Mouse (Mus musculus) frontal cortex, postnatal 25 days (tissue): Measurements from ENCODE around the gene Acy3.
"Not testable (repeated sequence)": the region's sequence is repeated elsewhere in the genome, so short reads cannot be mapped to it uniquely, and the experiment has no call there.

Experiments
- DNase-seq, 2 experiments: peaks; one replicate each; pipeline ENCODE4 v3.0.0; 2022; ENCODE audit warnings: low spot score in 2 of 2

The Acy3 gene

DNA sequence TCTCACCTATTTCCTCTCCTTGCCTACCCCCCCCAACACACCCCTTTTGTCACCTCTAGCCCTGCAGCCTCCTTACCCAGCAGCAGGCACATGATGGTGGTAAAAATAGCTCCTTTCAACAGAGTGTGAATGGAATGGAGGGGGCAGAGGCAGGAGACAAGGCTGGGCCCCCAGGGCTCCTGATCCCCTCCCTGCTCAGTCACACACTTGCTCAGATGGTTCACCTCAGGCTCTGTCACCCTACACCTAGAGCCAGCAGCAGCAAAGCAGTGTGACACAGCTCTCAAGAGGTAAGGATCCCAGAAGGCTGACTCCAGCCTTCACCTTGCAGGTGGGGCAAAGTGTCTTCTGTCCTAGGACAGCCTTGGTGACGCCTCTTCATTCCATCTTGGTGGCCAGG lies 16.7 kb downstream of the Acy3 start, which contains the start of gene Doc2g:
TSS of gene Doc2g (plus strand) at position 202 of the 400 bp plus-strand sequence.
- DNase-seq: no peak

DNA sequence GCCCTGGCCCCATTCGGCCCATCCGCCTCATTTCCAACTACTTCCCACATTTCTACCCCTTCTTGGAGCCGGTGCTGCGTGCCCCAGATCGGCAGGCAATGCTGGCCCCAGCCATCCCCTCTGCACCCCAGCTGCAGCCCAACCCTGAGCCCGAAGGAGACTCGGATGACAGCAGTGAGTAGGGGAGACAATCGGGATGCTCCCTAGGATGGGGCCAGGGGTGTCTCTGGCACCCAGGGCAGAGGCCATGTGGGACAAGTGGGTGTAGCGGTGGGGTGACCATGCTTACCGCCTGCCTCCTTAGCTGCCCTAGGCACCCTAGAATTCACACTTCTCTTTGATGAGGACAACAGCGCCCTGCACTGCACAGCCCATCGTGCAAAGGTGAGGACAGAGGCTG lies 17.3 kb downstream of the Acy3 start:
- DNase-seq: no peak

DNA sequence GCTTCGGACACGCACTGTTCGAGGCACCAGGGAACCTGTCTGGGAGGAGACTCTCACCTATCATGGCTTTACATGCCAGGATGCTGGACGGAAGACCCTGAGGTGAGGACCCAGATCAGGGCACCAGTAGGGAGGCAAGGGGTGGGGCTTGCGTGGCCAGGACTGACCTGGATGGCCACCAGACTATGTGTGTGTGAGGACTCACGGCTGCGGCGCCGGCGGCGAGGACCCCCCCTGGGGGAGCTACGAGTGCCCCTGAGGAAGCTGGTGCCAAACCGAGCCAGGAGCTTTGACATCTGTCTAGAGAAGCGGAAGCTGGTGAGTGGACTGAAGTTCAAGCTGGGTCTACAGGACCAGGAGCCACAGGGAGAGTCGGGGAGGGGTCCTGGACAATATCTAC lies 18.0 kb downstream of the Acy3 start:
- no peak for DNase-seq

DNA sequence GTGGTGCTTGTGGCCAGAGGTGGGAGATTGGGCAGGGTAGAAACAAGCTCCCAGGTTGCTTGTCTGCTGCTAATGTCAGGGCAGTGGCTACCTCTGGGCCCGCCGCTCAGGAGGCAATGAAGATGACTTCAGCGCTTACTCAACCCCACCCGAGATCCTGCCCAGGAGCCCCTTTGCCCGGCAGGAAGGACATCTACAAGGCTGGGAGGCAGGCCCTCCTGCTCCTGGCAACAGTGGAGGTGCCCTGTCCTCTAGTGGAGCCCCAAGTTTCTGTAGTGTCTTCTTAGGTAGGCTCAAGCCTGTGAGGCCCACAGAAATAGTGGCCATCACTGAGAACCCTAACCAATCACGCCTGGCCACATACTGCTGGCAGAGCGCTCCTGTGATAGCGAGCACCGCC lies 18.7 kb downstream of the Acy3 start:
- no peak for DNase-seq

DNA sequence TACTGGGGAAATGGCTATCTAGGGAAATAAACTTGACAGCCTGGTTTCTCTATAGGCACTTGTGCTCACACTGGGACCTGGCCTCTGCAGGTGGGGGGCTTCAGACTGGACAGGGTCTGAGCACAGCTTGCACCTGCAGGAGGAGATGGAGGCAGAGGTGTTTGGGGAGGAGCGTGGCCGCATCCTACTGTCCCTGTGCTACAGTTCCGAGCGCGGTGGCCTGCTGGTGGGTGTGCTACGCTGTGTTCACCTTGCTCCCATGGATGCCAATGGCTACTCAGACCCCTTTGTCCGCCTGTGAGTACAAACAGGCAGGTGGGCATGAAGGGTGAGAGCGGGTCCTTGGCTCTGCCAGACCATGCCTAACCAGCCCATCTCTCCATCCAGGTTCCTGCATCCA lies 19.6 kb downstream of the Acy3 start:
- no peak for DNase-seq

DNA sequence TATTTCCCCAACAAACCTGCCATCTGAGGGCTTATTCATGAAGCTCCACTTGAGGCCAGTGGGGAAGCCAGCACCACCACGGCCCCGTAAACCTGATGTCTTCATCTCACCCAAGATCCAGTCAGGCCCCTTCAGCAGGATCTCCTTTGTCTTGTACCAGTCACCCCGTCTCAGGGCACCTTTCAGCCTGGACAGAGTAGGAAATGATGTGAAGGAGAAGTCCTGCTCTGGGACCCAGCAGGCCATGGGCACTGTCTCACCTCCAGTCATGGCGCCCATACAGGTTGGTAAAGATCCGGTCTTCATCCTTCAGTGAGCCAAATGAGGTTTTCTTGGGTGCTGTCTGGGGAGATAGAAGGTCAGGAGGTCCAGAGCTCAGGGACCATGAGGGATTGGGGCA lies 24.7 kb downstream of the Acy3 start:
- DNase-seq: no peak

DNA sequence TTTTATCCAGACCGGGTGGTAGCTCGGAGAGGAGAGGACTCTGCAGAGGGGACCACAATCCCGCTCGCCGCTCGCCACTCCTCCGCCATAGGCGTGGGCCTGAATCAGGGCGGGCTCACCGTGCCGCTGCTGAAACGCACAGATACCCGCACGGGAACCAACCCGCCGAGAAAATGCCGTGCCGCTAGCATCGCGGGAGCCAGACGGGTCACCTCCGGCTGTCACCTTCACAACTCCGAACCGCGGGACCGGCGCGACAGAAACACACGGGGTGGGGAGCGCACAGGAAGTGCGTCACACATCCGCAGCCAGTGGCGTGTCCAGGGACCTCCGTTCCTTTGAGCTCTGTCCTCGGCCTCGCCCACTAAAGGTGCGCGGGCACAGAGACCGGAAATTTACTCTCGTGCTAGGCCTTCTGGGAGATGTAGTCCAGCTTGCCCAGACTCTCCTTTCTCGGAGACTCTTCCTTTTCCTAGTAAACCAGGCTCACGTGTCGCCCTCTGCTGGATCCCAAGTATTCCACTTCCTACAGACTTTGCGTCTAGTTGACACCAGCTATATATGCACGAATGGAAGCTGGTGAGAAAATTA lies 26.2 kb downstream of the Acy3 start, which contains the start of gene Ndufv1:
TSS of gene Ndufv1 (minus strand) at position 375 of the 591 bp plus-strand sequence.
- DNase-seq: peak; percentile 95 to 96

GRCm38 (mm10) chr19:4013066-4013465 lies 26.7 kb downstream of the Acy3 start:
- DNase-seq: no peak

DNA sequence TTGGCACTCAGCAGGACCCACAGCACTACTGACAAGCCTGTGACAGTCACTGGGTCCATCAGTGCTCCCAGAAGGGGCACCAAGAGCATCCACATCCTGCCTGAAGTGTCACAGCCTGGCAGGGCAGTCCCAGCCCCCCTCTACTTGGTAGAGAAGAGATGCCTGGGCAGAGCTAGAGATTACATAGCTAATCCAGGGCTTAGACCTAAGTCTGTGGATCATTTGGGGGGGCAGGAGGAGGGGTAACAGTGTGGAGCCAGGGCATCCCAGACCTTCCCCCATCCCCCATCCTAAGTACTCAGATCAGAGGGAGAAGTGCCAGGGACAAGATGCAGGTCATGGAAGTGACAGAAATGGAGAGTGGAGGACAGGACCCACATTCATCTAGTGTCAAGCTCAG lies 28.4 kb downstream of the Acy3 start:
- no peak for DNase-seq

DNA sequence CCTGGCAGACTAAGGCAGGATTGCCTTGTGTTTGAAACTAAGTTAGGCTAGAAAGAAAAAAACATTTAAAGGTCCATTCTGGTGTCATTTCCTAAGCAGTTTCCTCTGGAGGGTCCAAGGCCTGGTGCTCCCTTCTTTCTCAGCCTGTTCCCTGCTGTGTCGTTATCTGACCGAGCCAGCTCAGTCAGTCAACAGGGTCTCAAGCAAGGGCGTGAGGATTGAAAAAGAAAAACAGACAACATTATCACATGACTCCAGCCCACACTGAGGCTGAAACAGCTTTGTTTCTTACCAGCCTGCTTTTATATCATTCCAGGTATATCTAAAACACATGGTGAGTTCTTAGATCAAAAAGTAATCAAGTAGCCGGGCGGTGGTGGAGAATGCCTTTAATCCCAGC lies 29.3 kb downstream of the Acy3 start:
- no peak for DNase-seq

DNA sequence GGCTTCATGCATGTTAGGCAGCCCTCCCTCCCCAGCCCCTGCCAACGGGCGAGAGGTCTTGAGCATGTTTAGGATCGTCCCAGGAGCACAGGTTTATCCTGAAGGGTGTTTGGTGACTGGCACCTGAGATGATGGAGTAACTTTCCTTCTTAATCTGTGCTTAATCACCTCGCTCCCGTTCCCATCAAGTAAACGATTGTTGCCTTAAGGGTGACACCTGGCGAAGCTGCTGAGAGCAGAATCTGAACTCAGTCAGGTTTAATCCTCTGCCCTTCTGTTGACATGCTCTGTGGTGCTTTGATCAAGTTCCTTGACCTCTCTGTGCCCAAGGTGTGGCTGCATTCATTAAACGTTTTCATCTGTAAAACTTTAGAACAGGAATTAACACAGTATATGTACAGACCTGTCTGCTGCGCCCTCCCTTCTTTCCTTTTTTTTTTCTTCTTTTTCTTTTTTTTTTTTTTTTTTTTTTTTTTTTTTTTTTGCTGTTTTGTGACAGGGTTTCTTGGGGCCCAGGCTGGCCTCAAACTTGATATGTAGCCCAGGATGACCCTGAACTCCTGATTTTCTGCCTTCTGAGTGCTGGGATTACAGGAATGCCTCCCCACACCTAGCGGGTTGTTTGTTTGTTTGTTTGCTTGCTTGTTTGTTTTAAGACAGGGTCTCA lies 31.7 kb downstream of the Acy3 start:
- no peak for DNase-seq

- peak; percentile 46 to 63 for DNase-seq
These were observed 32.6 kb downstream of the Acy3 start for GRCm38 (mm10) chr19:4018743-4019583.

DNA sequence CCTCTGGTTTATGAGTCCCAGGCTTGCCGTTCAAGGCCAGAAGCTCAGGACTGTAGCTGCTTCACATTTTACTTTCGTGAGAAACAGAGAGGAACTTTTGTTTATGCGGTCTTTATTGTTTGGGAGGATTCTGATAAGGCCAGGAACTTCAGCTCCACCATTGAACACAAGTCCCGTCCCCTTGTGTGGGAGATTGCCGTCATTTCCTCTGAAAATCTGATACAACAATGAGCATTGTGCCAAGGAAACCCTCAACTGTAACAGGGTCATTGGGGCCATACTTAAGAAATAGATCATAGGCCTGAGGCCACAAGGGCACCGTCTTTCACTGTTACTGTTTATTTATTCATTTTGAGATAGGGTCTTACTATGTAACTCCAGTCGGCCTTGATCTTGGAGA lies 36.8 kb downstream of the Acy3 start:
- no peak for DNase-seq

- DNase-seq: no peak
These were observed 41.2 kb downstream of the Acy3 start for GRCm38 (mm10) chr19:4027576-4027975.

GRCm38 (mm10) chr19:4032668-4033067 lies 46.3 kb downstream of the Acy3 start:
- no peak for DNase-seq

DNA sequence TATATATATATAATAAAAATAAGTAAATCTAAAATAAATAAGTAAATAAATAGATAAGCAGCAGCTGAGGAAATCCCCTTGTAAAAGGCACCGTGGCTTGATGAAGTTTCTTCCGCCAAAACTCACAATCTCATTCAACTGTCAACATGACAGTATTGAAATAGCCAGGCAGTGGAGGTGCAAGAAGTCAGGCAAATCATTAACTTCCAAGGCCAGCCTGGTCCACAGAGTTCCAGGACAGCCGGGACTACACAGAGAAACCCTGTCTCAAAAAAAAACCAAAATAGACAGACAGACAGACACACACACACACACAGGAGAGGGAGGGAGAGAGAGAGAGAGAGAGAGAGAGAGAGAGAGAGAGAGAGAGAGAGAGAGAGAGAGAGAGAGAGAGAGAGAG lies 46.9 kb downstream of the Acy3 start:
- DNase-seq: no peak

DNA sequence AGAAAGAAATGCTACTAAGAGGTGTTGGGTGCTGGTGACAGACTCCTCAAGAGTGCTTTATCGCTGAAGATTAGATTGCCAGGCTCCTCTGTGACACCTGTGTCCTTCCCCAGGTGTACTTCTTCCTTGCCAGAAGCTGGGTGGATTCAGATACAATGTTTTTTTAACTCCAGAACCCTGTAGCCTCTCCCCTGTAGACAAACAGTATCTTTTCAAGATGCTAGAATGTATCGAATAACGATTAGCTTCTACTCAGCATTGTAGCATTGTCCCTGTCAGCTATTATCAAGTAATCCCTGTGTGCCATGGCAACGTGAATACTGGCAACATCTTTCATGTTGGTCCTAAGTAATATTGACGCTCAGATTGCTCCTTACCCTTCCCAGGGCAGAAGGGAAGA lies 47.4 kb downstream of the Acy3 start:
- no peak for DNase-seq

- no peak for DNase-seq
These were observed 50.1 kb downstream of the Acy3 start for GRCm38 (mm10) chr19:4036327-4037045.

DNA sequence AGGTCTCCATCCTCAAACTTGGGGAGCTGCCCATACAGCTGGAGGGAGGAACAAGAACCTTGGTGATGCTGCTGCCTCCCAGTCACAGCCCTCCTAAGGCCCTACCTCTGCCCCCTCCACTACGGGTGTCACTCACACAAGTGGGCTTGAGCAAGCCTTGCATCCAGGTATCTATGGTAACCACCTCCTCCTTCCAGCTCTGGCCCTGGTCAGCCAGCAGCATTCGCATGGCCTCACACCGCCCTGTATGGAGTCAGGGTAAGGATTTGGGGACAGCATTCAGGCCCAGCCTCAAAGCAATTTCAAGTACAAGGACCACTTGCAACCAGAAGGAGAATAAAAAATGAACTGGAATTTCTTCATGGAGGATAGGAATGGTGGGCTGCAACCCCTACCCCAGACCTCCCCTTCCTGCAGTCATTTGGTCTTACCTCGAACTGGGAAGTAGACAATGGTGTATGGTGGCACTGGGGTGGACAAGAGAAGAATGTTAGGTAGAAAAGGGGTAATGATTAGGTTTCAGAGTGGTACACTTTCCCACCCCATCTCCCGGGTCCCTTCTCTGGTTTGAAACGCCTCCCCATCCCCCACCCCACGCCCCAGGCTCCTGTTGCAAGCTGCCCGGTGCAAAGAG lies 50.9 kb downstream of the Acy3 start:
- not testable (repeated sequence) for DNase-seq

DNA sequence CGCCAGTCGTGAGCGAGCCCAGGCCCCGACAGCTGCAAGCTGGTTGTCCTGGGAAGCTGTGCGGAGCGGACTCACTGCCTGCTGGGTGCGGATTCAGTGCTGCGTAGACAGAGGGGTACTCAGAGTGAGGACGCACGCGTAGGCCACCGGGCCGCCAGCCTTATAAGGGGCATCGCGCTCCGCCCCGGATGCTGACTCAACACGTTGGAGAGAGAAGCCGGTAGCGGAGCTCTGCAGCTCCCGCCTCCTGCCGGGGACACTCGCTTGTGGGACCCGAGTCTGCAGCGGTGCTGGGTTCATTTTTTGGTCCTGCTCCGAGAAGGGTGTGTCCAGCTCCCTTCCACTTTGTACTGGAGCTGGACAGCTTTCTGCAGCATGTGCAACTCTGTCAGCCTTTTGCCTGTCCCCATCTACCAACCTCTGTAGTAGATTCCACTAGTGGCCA lies 51.4 kb downstream of the Acy3 start, which contains the start of gene Gstp1:
TSS of gene Gstp1 (minus strand) at position 198 of the 445 bp plus-strand sequence.
- DNase-seq: peak; percentile 75 to 80
